Mouse (Mus musculus) layer of hippocampus, adult 6 months (tissue): ENCODE measurements around the gene Pbld2. TPM values are rescaled to one million over a fixed set of nuclear protein-coding genes. Genes with fewer than 3 reads are reported as not detected.

Experiments used
- long read RNA-seq, 2 experiments: library from polyadenylated mRNA; unstranded; transcript quantifications; one replicate each; pipeline ENCODE4 v2.0.0; 2019 to 2020
- polyA plus RNA-seq: library from polyadenylated mRNA; unstranded; fragments of <200 nt; fragmentation: Nextera tagmentation; gene quantifications from 2 replicates; pipeline ENCODE4 v1.2.3, GENCODE M21; 2021

The Pbld2 gene
- polyA plus RNA-seq: 0.40 TPM in 2 replicates
- long read RNA-seq, experiment 1: 0 reads
- long read RNA-seq, experiment 2, partial matches to known transcripts: 0 of 6 reads
- long read RNA-seq, experiment 2, other reads (novel, unspliced or antisense): 5 of 6 reads

DNA sequence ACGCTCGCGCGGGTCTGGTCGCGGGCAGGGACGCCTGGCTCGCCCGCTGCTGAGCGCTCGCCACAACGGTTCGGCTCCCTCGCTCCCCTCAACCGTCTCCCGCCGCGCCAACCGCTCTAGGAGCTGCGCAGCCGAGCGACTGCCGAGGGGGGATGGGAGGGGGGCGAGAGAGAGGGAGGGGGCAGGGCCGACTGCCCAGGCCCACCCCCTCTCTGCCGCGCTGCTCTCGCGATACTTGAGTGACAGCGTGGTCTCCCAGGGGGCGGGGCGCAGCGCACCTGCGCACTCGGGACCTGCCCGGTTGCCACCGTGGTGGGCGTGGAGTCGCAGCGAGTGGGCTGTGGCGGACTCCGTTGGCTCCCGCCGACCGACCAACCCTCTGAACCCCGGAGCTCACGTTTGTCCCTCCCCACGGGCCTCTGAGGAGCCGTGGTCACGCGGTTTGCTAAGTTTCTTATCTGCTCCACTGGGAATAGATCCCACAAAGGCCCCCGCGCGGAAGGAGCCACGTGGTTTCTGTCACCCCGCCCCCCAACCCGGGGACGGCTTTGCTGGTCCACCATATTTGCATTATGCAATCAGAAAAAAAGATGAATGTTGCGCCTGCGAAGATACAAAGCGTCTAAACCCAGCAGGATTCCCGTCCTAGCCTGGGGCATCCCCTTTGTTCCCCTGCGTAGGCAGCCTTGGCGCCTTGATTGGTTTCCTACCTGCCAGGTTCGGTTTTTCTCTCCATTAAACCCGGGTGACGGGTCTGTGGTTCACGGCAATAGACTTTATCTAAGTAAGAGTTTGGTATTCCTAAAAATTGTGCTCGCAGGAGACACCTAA is at the start of gene Pbld2, which contains the start of gene Hnrnph3:
Gene Pbld2, plus strand, starts transcription at position 567 of the 831 bp plus-strand sequence.
Gene Hnrnph3, minus strand, starts transcription at position 469 of the 831 bp plus-strand sequence.

DNA sequence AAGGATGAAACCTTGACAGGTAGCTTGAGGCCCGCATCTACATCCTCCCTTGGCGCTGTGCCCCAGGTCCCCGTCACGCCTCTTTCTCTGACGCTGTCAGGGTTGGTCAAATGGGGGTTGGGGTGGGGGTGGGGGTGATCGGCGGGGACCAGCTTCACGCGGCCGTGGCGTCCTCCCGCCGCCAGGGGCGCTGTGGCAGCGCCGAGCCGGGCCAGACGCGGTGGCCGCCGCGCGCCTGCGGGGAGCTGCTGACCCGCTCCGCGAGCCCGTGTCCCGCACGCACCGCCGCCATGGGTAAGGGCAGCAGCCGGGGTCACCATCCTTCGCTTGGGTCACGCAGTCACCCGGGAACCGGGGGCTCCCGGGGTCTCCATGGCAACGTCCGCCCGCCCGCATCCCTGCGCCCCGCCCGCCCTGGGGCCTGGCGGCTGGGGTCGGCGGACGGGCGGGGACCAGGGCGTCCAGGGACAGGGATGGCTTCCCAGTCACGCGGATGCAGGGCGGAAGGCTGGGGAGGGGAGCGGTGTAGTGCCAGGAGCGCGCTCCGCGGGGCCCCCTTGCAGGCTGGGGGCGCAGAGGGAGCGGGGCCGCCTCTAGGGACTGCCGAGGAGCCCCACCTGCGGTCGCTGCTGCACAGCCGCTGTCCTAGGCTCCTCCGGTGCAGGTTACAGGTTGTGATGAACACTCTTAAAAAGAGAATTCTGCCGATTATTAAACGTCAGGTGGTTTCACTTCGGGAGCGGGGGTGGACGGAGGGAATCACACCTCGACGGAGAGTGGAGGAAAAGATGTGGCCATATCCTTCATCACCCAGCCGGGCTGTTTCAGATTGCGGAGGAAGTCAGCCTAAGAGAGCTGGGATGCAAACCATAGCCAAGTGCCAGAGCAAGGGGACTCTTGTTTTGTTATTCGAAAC is 43.8 kb upstream of the Pbld2 start, which contains the start of gene Rufy2:
Gene Rufy2, plus strand, starts transcription at position 185 of the 916 bp plus-strand sequence.

DNA sequence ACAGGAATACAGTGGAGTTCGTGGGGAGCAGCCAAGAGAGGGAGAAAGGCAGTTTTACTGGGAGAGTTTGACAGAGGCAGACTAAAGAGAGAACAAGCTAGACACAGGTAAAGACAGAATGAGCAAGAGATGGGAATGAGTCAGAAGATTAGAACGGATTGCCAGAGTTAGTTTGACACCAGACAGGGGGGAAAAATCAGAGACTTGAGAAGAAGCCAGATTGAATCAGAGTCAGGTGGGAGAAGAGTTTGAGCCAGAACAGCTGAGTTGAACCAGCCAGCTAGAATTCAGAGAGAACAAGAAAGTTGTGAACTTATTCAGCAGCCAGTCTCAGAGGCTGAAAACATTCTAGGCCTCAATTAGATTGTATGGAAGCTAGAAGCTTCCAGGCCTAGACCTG is 35.7 kb downstream of the Pbld2 start, which contains the start of gene Pbld1:
Gene Pbld1, plus strand, starts transcription at position 301 of the 400 bp plus-strand sequence.

DNA sequence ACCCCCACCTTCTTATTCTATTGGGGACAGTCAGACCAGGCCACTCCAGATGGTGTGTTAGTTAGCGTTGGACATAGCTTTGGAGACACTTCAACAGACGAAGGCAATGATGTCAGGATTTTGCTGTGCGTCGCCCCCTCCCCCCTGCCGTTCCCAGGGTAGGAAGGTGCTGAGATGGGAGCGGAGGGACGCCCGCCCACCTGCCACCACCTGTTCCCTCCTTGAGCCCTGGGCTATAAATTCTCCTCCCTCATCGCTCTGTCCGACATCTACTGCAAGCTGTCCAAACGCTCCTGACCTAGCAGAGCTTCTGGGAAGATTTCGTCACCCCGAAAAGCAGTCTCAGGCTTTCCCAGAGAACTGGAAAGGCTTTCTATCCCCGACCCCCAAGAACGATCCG is 75.4 kb downstream of the Pbld2 start, which contains the start of gene Atoh7:
Gene Atoh7, plus strand, starts transcription at position 131 of the 400 bp plus-strand sequence.

Other genes with a start within 250 kb of the Pbld2 start
- gene Ccar1, start 232.0 kb upstream of the Pbld2 start, polyA plus RNA-seq: 15.8 and 18.9 TPM in 2 replicates
- 5.9 and 7.6 TPM in 2 replicates for gene Tet1, start 115.3 kb upstream of the Pbld2 start, polyA plus RNA-seq
- gene Slc25a16, start 103.7 kb upstream of the Pbld2 start, polyA plus RNA-seq: 9.0 and 9.6 TPM in 2 replicates
- 0.44 and 0.97 TPM in 2 replicates for gene Dna2, start 77.3 kb upstream of the Pbld2 start, polyA plus RNA-seq
- gene Rufy2, start 44.1 kb upstream of the Pbld2 start, polyA plus RNA-seq: 31.2 and 40.3 TPM in 2 replicates
- gene Hnrnph3, start 98 bp upstream of the Pbld2 start, polyA plus RNA-seq: 9.4 and 11.8 TPM in 2 replicates
- 2.0 and 2.1 TPM in 2 replicates for gene Pbld1, start 35.8 kb downstream of the Pbld2 start, polyA plus RNA-seq
- gene Atoh7, start 75.3 kb downstream of the Pbld2 start, polyA plus RNA-seq: 0.29 and 0.48 TPM in 2 replicates
- gene Mypn, start 179.6 kb downstream of the Pbld2 start, polyA plus RNA-seq: 0.14 and 0.25 TPM in 2 replicates
- 6.7 and 9.9 TPM in 2 replicates for gene Herc4, start 219.5 kb downstream of the Pbld2 start, polyA plus RNA-seq